Mouse (Mus musculus): Measurements from ENCODE around the gene B4gat1. TPM values are rescaled to one million over a fixed set of nuclear protein-coding genes. Genes with fewer than 3 reads are reported as not detected.

B4gat1 gene
- polyA plus RNA-seq, 1 experiment from 2014 or later: 47.6 TPM

DNA sequence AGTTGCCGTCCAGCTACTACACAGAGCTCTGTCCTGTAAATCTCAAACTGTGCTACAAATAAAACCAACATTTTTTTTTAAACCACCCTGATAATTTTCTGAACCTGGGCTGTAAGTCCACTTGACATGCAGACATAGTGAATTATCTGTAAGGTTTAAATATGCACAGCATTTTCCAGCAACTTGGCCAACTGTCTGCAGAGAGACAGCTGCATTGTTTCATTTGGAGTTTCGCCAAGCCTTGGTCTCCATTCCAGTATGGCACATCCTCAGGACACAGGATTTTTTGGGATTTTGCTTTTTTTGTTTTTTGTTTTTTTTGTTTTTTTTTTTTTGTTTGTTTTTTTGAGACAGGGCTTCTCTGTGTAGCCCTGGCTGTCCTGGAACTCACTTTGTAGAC lies 17.2 kb upstream of the B4gat1 start:
- ATAC-seq (ENCODE audit: low read depth): no peak
- H3K27ac ChIP-seq (ENCODE audit: low read length): no peak overlapping the region
- no peaks in the 10 kb centered on the region for H3K36me3 ChIP-seq (ENCODE audit: control insufficient read depth, insufficient read depth, low read length)
- no peaks in the 10 kb centered on the region for H3K9me3 ChIP-seq (ENCODE audit: control insufficient read depth, low read length)
- H3K4me1 ChIP-seq (replicated peaks; ENCODE audit: control insufficient read depth, insufficient read depth, low read length): peaks cover 9% of the 10 kb centered on the region
- no peaks in the 10 kb centered on the region for H3K27me3 ChIP-seq (ENCODE audit: control insufficient read depth, insufficient read depth, low read depth, low read length)
- H3K4me3 ChIP-seq (ENCODE audit: low read length): no peak overlapping the region
- no peak overlapping the region for H3K9ac ChIP-seq (ENCODE audit: low read length)
- 78% methylated on average over 2 of the region's 2 CpGs for WGBS
- no peak overlapping the region for H3K4me2 ChIP-seq (ENCODE audit: low read depth, low read length)

DNA sequence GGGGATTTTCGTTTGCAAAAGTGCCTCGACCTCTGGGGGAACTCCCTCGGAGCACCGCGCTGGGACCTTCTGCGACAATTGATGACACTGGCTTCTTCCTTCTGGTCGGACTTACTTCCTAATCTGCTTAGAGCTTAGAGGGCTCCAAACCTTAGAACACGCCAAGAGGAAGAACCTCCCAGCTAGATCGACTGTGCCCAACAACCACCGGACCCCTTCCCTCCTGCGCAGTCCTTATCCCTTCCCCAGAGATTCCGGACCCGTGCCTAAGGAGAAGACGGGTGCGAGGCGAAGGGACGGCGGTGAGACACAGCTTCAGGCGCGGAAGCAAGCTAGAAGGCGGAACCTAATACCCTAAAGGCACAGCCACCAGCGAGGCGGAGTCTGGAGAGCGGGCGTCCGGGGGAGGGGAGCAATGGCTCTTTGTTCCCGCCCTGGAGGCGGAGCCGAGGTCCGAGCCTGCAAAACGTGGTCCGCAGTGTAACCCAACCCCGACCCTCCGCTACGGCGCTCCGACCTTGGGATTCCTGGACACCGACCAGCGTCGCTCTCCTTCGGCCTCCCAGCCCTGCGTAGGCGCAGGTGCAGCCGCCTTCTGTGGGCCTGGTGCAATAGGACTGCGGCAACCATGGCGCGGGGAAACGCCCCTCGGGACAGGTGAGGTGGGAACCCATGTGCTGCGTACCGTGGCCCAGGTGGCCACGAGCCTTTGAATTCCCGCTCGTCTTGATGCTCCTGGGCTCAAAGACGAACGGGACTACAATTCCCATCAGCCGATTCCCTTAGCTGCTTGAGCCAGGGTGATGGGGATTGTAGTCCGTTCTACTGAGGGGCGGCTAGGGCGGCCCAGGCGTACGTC lies 14.8 kb upstream of the B4gat1 start, which contains the start of gene Slc29a2:
Gene Slc29a2 (plus strand): TSS at position 240 of the 859 bp plus-strand sequence.
- under 1% methylated on average over 62 of the region's 62 CpGs for WGBS
- Histone ChIP-seq H3K9ac (ENCODE audit: low read length) (peak within 1 kb of the TSS; percentile 83), H3K9me3 (ENCODE audit: control insufficient read depth, low read length) (no peaks in the 10 kb centered on the region), H3K27ac (ENCODE audit: low read length) (peak within 1 kb of the TSS; percentile 86), H3K4me3 (ENCODE audit: low read length) (peak within 1 kb of the TSS; percentile 58), H3K4me1 (replicated peaks; ENCODE audit: control insufficient read depth, insufficient read depth, low read length) (0 out of 2 replicates have a peak, but pooled peaks cover 6% of the 10 kb centered on the region), H3K36me3 (ENCODE audit: control insufficient read depth, insufficient read depth, low read length) (0 out of 2 replicates have a peak, but pooled peaks cover 2% of the 10 kb centered on the region), H3K27me3 (ENCODE audit: control insufficient read depth, insufficient read depth, low read depth, low read length) (no peaks in the 10 kb centered on the region), H3K4me2 (ENCODE audit: low read depth, low read length) (peak within 1 kb of the TSS; percentile 78)
- peak; percentile 98 for ATAC-seq (ENCODE audit: low read depth)

DNA sequence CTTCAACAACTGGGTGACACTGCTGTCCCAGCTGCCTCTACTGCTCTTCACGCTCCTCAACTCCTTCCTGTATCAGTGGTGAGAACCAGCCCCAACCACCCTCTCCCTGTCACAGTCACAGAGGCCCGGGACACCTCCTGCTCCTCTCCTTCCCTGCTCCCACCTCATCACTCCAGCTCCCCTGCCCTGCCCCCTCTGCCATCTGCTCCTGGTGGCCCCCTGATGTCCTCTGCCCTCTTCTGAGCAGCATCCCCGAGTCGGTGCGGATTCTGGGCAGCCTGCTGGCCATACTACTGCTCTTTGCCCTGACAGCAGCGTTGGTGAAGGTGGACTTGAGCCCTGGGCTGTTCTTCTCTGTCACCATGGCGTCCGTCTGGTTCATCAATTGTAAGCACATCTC lies 12.5 kb upstream of the B4gat1 start:
- 85% methylated on average over 8 of the region's 8 CpGs for WGBS
- H3K4me1 ChIP-seq (replicated peaks; ENCODE audit: control insufficient read depth, insufficient read depth, low read length): 0 out of 2 replicates have a peak, but pooled peaks cover 6% of the 10 kb centered on the region
- H3K4me3 ChIP-seq (ENCODE audit: low read length): no peak overlapping the region
- no peaks in the 10 kb centered on the region for H3K9me3 ChIP-seq (ENCODE audit: control insufficient read depth, low read length)
- H3K4me2 ChIP-seq (ENCODE audit: low read depth, low read length): no peak overlapping the region
- no peak for ATAC-seq (ENCODE audit: low read depth)
- no peak overlapping the region for H3K27ac ChIP-seq (ENCODE audit: low read length)
- no peaks in the 10 kb centered on the region for H3K27me3 ChIP-seq (ENCODE audit: control insufficient read depth, insufficient read depth, low read depth, low read length)
- H3K9ac ChIP-seq (ENCODE audit: low read length): no peak overlapping the region
- 0 out of 2 replicates have a peak, but pooled peaks cover 2% of the 10 kb centered on the region for H3K36me3 ChIP-seq (ENCODE audit: control insufficient read depth, insufficient read depth, low read length)

DNA sequence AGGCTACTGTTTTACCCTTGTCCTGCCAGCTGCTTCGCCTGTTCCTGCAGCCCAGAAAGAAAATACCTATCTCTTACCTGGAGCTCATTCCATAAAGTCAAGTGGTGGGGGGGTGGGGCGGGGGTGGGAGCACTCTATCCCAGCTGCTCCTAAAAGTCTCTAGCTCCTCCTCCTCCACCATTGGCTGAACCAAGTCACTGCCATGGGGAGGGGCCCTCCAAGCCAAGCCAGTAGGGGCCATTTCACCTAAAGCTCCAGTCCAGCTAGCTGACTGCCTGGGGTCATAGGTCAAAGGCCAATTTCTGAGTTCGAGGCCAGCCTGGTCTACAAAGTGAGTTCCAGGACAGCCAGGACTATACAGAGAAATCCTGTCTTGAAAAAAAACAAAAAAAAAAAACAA lies 5.9 kb upstream of the B4gat1 start:
- Histone ChIP-seq H3K36me3 (ENCODE audit: control insufficient read depth, insufficient read depth, low read length) (0 out of 2 replicates have a peak, but pooled peaks cover 1% of the 10 kb centered on the region), H3K9me3 (ENCODE audit: control insufficient read depth, low read length) (no peaks in the 10 kb centered on the region), H3K4me2 (ENCODE audit: low read depth, low read length) (no peak overlapping the region), H3K4me1 (replicated peaks; ENCODE audit: control insufficient read depth, insufficient read depth, low read length) (no peaks in the 10 kb centered on the region; the same call in 1 of the 2 replicates), H3K4me3 (ENCODE audit: low read length) (no peak overlapping the region), H3K27ac (ENCODE audit: low read length) (no peak overlapping the region), H3K27me3 (ENCODE audit: control insufficient read depth, insufficient read depth, low read depth, low read length) (no peaks in the 10 kb centered on the region), H3K9ac (ENCODE audit: low read length) (no peak overlapping the region)
- 0 out of 2 replicates have a peak, but pooled peaks have one; percentile 41 for ATAC-seq (ENCODE audit: low read depth)
- WGBS: 51% methylated on average over 3 of the region's 3 CpGs

DNA sequence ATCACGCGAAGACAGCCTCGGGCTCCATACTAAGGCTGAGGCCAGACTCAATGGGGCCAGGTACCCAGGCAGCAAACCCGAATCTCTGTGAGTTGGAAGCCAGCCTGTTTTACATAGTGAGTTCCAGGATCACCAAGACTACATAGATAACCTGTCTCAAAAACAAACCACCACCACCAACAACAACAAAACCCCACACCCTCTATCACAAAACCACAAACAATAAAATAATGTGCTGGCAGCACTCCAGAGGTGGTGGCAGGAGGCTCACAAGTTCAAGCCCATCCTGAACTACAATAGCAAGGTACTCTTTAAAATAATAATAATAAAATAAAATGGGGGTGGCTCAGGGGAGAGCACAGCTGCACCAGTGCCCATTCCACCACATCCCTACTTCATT lies 2.0 kb upstream of the B4gat1 start:
- peaks cover 20% of the 10 kb centered on the region for H3K4me1 ChIP-seq (replicated peaks; ENCODE audit: control insufficient read depth, insufficient read depth, low read length)
- H3K4me3 ChIP-seq (ENCODE audit: low read length): no peak overlapping the region
- no peaks in the 10 kb centered on the region for H3K9me3 ChIP-seq (ENCODE audit: control insufficient read depth, low read length)
- no peak overlapping the region for H3K9ac ChIP-seq (ENCODE audit: low read length)
- no peak for ATAC-seq (ENCODE audit: low read depth)
- no peaks in the 10 kb centered on the region for H3K27me3 ChIP-seq (ENCODE audit: control insufficient read depth, insufficient read depth, low read depth, low read length)
- H3K27ac ChIP-seq (ENCODE audit: low read length): no peak overlapping the region
- no peak overlapping the region for H3K4me2 ChIP-seq (ENCODE audit: low read depth, low read length)
- 78% methylated on average over 4 of the region's 4 CpGs for WGBS
- H3K36me3 ChIP-seq (ENCODE audit: control insufficient read depth, insufficient read depth, low read length): no peaks in the 10 kb centered on the region

DNA sequence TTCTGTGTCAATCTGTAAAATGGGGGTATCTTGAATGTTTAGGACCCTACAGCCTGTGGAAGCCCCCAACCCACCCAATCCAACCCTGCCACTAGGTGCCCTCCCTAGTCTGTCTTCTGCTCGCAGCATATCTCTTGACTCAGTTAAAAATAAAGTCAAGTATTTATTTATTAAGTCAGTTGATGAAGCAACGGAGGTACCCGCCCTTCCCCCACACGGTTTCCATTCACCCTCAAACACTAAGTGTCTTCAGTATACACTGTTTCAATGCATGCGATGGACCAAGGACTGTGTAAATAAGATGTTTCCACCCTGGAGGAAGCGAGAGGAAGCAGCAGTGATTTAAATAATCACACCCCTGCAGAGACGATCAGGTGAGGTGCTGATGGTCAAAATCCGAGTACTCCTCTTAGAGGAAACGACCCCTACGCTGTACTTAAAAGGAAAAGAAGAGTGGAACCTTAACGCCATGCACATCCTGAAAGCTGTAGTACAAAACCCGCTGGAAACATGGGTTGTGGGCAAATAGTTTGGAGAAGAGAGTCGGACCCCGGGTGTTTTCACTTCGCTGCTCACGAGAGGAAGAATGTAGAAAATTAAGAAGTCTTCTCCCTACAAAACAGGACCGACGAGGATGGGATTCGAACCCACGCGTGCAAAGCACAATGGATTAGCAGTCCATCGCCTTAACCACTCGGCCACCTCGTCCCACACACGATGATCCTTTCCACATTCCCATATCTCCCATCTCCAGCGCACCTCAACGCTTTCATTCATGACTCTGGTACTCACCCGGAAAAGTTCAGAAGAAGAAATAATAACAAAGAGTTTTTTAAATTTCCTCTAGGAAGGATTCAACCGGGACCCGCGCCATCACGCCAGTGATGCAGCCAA lies 701 bp upstream of the B4gat1 start:
- Histone ChIP-seq H3K4me1 (replicated peaks; ENCODE audit: control insufficient read depth, insufficient read depth, low read length) (peaks cover 25% of the 10 kb centered on the region), H3K27me3 (ENCODE audit: control insufficient read depth, insufficient read depth, low read depth, low read length) (no peaks in the 10 kb centered on the region), H3K4me3 (ENCODE audit: low read length) (peak overlapping the region; percentile 97), H3K9ac (ENCODE audit: low read length) (peak overlapping the region; percentile 96), H3K4me2 (ENCODE audit: low read depth, low read length) (peak overlapping the region; percentile 99), H3K9me3 (ENCODE audit: control insufficient read depth, low read length) (no peaks in the 10 kb centered on the region), H3K36me3 (ENCODE audit: control insufficient read depth, insufficient read depth, low read length) (no peaks in the 10 kb centered on the region), H3K27ac (ENCODE audit: low read length) (peak overlapping the region; percentile 82)
- ATAC-seq (ENCODE audit: low read depth): peak; percentile 40
- WGBS: 1% methylated on average over 32 of the region's 32 CpGs

DNA sequence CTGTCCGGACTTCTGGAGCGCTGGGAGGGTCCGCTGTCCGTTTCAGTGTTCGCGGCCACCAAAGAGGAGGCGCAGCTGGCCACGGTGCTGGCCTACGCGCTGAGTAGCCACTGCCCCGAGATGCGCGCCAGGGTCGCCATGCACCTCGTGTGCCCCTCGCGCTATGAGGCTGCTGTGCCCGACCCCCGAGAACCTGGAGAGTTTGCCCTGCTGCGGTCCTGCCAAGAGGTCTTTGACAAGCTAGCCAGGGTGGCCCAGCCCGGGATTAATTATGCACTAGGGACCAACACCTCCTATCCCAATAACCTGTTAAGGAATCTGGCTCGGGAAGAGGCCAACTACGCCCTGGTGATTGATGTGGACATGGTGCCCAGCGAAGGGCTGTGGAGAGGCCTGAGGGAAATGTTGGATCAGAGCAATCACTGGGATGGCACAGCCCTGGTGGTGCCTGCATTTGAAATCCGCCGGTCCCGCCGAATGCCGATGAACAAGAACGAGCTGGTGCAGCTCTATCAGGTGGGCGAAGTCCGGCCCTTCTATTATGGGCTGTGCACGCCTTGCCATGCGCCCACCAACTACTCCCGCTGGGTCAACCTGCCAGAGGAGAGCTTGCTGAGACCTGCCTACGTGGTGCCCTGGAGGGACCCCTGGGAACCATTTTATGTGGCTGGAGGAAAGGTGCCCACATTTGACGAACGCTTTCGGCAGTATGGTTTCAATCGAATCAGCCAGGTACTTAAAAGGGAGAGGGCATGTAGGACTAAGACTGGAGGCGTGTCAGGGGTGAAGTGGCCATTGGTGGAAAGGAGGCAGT lies 882 bp downstream of the B4gat1 start:
- H3K4me2 ChIP-seq (ENCODE audit: low read depth, low read length): peak overlapping the region; percentile 99
- H3K4me1 ChIP-seq (replicated peaks; ENCODE audit: control insufficient read depth, insufficient read depth, low read length): peaks cover 25% of the 10 kb centered on the region
- WGBS: 9% methylated on average over 41 of the region's 41 CpGs
- H3K27ac ChIP-seq (ENCODE audit: low read length): peak overlapping the region; percentile 82
- no peaks in the 10 kb centered on the region for H3K27me3 ChIP-seq (ENCODE audit: control insufficient read depth, insufficient read depth, low read depth, low read length)
- H3K9ac ChIP-seq (ENCODE audit: low read length): peak overlapping the region; percentile 96
- 0 out of 2 replicates have a peak, but pooled peaks cover 2% of the 10 kb centered on the region for H3K36me3 ChIP-seq (ENCODE audit: control insufficient read depth, insufficient read depth, low read length)
- H3K4me3 ChIP-seq (ENCODE audit: low read length): peak overlapping the region; percentile 97
- peak; percentile 10; the same call in 1 of the 2 replicates for ATAC-seq (ENCODE audit: low read depth)
- no peaks in the 10 kb centered on the region for H3K9me3 ChIP-seq (ENCODE audit: control insufficient read depth, low read length)

DNA sequence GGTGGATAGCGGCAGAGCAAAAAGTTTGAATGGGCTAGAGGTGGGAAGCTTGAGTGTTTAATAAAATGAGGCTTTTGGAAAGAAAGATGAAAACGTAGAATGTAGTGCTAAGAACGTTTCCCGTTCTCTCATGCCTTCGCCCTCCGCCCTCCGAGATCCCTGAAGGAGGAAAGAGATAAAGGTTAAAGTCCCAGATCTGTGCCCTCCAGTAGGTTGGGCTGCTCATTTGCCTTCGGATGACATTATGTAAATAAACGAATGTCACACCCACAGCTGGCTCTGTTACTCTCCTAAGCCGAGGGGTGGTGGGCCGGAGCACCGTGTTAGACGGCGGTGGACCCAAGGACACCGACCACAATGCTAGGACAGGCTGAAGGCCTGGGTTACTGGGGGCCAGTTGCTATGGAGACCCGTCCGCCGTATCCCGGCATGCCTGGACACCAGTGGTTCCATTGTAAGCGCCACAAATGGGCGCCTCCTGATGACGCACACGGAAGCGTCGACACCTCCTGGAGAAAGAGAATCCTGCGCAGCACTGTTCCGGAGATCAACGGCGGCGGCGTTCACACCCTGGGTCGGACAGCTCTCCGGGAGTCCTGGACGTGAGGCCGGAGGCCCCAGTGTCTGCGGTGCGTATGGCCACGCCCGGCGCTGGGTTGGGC lies 2.4 kb downstream of the B4gat1 start, which contains the start of gene Brms1:
Gene Brms1 (plus strand): TSS at position 493 of the 662 bp plus-strand sequence.
- Histone ChIP-seq H3K4me3 (ENCODE audit: low read length) (peak within 1 kb of the TSS; percentile 97), H3K4me2 (ENCODE audit: low read depth, low read length) (peak within 1 kb of the TSS; percentile 99), H3K4me1 (replicated peaks; ENCODE audit: control insufficient read depth, insufficient read depth, low read length) (peaks cover 25% of the 10 kb centered on the region), H3K36me3 (ENCODE audit: control insufficient read depth, insufficient read depth, low read length) (0 out of 2 replicates have a peak, but pooled peaks cover 2% of the 10 kb centered on the region), H3K27ac (ENCODE audit: low read length) (peak within 1 kb of the TSS; percentile 72), H3K27me3 (ENCODE audit: control insufficient read depth, insufficient read depth, low read depth, low read length) (no peaks in the 10 kb centered on the region), H3K9ac (ENCODE audit: low read length) (peak within 1 kb of the TSS; percentile 92), H3K9me3 (ENCODE audit: control insufficient read depth, low read length) (no peaks in the 10 kb centered on the region)
- ATAC-seq (ENCODE audit: low read depth): peak; percentile 77
- WGBS: 3% methylated on average over 40 of the region's 40 CpGs

All from lung, embryonic 16.5 days (tissue).